Mouse (Mus musculus) MEL-GATA-1-ER (cell line): ENCODE results near the gene Acsf2.

Experiments
- DNase-seq: peaks from one replicate; pipeline ENCODE4 v3.0.0-alpha.2; 2012; ENCODE audit warnings: low read depth; ENCODE audit errors: extremely low read depth

The Acsf2 gene

DNA sequence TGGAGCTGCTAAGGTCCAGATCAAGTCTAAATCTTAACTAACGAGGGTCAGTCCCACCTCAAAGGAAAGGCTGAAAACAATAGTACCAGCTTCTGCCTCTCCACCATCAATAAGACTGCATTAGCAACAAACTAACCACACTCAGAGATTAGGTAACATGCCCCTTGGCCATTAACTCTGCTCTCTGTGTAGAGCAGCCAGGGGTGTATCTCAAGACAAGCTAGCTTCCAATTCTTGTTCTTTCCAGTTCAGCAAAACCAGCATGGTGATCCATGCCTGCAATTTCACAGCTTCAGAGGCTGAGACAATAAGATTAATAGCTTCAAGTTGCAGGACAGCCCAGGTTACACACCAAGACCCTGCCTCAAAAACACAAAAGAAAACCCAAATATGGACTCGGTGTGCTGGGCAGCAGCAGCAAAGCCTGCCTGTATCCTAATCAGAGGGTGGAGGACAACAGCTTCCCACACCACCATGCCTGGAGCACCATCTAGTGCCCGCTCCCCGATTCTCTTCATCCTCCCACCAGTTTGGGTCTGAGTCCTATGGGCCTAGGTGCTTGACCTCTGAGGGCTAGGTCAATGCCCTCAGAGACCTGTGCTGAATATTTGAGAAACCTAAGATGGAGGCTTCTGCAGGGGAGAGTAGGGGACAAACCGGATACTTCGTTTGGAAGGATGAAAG lies 3.1 kb downstream of the Acsf2 start:
- no peak for DNase-seq

DNA sequence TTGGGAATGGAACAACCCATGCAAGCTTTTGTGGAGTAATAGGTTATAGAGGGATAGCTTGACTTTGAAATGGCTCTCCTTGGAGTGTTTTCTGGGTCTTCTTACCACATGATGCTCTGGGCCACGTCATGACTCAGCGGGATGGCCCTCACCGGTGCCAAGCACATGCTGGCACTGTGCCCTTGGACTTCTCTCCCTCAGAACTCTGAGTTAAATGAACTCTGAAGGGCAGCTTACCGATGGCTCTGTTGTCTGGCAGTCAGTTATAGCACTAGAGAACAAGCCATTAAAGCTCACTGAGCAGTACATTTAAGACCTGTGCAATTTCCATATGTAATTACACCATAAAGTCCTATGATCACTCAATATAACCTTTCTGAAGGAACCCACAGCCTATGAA lies 4.4 kb downstream of the Acsf2 start:
- no peak for DNase-seq

DNA sequence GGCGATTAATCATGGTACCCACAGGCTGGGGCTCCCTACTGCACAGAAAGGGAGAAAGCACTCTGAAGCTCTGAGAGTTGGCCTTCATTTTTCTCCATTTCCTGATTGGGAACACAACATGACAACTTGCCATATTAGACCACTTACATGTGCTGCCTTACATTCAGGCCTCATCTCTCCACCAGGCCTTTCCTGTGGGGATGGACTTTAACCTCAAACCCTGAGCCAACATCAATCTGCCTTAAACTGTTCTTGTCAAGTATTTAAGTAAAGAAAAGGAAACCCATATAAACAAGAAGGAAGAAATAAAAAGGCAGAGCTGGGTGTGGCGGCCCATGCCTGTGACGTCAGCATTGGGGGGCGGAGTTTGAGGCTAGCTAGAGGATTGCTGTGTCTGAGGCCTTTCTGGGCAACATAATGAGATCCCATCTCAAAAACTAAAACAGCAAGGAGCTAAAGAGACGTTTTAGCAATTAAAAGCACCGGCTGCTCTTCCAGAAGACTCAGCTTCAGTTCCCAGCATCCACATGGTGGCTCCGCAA lies 5.3 kb downstream of the Acsf2 start:
- DNase-seq: peak; percentile 22

DNA sequence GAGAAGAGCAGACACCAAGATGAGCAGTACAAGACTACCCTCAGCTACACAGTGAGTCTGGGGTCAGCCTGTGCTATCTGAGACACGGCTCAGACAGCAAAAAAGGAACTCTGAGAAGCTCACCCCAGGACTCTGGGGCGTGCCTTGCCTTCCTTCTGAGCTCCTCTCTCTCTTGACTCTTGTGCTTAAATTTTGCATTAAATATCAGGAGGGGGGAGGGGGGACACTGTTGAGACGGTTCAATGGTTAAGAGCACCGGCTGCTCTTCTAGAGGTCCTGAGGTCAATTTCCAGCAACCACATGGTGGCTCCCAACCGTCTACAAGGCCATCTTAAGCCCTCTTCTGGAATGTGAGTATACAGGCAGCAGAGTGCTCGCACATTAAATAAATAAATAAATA lies 14.2 kb downstream of the Acsf2 start:
- DNase-seq: no peak

- no peak for DNase-seq
Measured at GRCm38 (mm10) chr11:94585091-94585490, 16.6 kb downstream of the Acsf2 start.

DNA sequence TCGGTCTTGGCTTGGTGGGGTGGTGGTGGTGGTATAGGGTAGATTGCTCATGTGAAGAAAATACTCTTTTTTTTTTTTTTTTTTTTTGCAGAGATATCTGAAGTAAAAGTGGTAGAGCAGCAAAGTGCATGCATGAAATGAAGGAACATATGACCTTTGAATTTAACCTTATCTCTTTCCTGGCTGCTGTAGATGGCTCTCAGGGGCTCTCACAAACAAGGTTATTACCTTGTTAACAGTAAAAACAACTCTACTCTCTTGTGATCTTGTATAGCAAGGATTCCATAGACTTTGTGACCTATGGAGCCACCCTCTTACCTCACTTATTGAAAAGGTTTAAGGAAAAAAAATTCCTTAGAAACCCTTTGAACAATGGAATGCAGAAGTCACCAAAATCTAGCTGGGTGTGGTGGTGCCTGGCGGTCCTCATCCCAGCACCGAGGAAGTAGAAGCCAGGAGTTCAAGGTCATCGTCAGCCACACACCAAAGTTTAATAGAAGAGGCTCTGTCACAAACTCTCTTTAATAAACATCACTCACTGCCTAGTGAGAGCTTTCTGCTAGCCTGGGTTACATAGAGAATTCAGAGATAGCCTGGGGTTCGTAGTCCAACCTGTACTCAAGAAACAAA lies 21.4 kb downstream of the Acsf2 start:
- DNase-seq: no peak

GRCm38 (mm10) chr11:94576361-94576760 lies 25.3 kb downstream of the Acsf2 start:
- DNase-seq: no peak

GRCm38 (mm10) chr11:94575036-94575435 lies 26.6 kb downstream of the Acsf2 start:
- DNase-seq: no peak

DNA sequence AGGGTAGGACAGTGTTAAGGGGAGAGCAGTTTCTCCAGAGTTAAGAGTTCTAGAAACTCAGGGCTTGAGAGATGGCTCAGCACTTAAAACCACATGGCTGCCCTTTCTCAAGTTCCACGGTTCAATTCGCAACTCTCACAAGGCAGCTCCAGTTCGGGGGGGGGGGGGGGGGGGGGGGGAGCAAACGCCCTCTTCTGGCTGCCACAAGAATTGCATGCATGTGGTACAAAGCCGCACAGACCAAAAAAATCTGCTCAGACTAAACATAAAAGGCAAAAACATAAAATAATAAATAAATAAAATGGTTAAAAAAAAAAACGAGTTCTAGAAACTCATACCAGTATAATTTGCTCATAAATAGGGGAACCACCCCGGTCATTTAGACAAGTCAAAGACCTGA lies 27.1 kb downstream of the Acsf2 start:
- DNase-seq: no peak

DNA sequence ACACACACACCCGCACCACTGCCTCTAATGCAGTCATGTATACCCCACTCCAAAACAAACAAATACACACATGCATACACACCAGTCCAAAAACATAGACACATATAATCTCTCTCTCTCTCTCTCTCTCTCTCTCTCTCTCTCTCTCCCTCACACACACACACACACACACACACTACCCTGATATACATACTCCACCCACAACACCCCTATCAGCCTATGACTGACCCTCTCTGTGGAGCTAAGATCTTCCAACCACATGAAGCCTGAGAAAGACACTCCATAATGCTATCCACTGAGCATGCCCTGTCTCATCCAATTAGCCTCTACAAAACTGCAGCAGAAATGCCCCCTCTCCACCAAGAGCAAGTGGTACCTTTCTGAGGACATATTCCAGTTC lies 29.8 kb downstream of the Acsf2 start:
- no peak for DNase-seq

DNA sequence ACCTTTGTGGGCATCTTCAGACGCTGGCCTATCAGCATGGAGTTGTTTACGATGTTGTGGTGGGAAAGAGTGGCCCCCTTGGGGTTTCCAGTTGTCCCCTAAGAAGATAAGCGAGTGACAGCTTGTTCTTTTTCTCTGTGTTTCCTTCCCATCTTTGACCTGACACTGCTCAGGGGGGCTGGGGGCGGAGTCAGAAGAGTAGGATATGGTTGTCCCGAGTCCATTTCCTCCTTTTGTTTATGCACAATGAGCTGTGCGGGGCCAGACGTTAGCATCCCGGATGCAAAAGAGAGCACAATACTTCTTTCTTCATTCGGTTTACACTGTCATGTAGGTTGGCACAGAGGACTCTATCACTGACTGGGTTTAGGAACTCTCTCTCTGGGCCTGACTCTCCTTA lies 31.1 kb downstream of the Acsf2 start:
- DNase-seq: no peak

DNA sequence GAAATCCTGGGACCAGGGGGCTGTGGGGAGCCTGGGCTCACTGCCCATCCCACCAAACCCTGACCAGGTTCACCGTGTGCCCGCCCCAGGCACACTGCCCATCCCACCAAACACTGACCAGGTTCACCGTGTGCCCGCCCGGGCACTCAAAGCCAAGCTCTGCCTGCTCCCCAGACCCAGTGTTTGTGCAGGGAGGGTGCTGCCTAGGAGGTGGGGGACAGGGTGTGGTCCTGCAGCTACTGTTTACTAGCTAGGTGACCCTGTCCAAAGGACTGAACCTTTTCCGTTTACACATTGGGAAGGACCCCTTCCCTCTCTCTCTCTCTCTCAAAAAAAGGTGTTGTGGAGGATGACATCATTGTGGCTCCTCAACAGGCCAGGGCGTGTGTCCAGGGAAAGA lies 34.3 kb downstream of the Acsf2 start:
- DNase-seq: no peak

GRCm38 (mm10) chr11:94566534-94566933 lies 35.1 kb downstream of the Acsf2 start:
- DNase-seq: no peak

- DNase-seq: no peak
Measured at GRCm38 (mm10) chr11:94565151-94565479, 36.6 kb downstream of the Acsf2 start.

- no peak for DNase-seq
Measured at GRCm38 (mm10) chr11:94564437-94565150, 37.1 kb downstream of the Acsf2 start, which contains the start of gene Chad. Gene Chad (plus strand): TSS chr11:94565047.

DNA sequence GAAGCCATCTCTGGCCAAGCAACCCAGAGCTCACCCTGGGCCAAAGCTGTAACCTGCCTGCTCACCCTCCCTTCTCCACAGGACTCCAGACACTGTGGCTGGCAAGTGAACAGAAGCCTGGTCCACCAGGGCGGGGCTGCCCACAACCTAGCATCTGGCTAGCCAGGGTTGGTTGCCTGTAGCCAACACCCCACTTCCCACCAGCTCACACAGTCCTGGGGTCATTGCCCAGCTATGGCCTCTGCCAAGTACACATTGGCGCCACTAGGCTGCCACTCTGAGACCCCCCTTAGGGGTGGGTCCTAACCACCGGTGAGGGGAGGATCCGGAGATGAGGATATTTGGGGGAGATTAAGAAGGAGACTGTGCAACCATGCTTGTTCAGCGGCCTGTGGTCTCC lies 37.9 kb downstream of the Acsf2 start:
- DNase-seq: no peak

- DNase-seq: no peak
Measured at GRCm38 (mm10) chr11:94563383-94563782, 38.3 kb downstream of the Acsf2 start.

DNA sequence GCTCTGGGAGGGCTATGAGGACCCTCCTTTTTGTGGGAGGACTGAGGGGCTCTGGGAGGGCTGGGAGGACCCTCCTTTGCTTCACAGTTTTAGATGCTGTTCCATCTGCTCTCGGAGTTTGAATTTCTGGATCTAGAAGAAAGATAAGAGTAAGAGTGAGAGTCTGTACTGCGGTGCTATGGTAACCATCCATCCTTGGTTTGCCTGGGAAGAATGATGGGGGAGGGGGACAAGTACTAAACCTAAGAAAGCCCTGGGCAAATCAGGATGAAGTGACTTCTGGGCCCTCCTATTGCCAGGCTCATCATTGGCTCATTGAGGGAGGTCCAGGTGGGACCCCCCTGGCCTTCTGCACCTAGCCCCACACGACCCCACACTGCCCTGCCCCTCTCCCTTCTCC lies 43.4 kb downstream of the Acsf2 start:
- DNase-seq: no peak

- no peak for DNase-seq
Measured at GRCm38 (mm10) chr11:94550442-94550744, 51.3 kb downstream of the Acsf2 start.

GRCm38 (mm10) chr11:94549691-94550441 lies 51.8 kb downstream of the Acsf2 start:
- DNase-seq: peak; percentile 78

- DNase-seq: peak; percentile 77
Measured at GRCm38 (mm10) chr11:94548888-94549690, 52.6 kb downstream of the Acsf2 start, which contains the start of gene Rsad1. Gene Rsad1 (minus strand): TSS chr11:94549255.
